Mouse (Mus musculus): ENCODE results near the gene Sirt1. TPM values are rescaled to one million over a fixed set of nuclear protein-coding genes. Genes with fewer than 3 reads are reported as not detected.
"Not testable (repeated sequence)": the region's sequence is repeated elsewhere in the genome, so short reads cannot be mapped to it uniquely, and the experiment has no call there.

Gene Sirt1
- polyA plus RNA-seq, 1 experiment from 2014 or later: 9.3 TPM

GRCm38 (mm10) chr10:63422736-63422992, 41.2 kb upstream of the Sirt1 start:
- Histone ChIP-seq H3K27ac (ENCODE audit: low read depth, low read length) (no peak overlapping the region), H3K27me3 (ENCODE audit: control insufficient read depth, insufficient read depth, low read length) (no peaks in the 10 kb centered on the region), H3K4me1 (replicated peaks; ENCODE audit: control insufficient read depth, insufficient read depth, low read length) (no peaks in the 10 kb centered on the region), H3K9me3 (ENCODE audit: control insufficient read depth, low read length) (no peaks in the 10 kb centered on the region), H3K4me3 (ENCODE audit: low read depth, low read length) (no peak overlapping the region), H3K36me3 (ENCODE audit: control insufficient read depth, insufficient read depth, low read length) (no peaks in the 10 kb centered on the region), H3K9ac (ENCODE audit: low read length) (no peak overlapping the region), H3K4me2 (ENCODE audit: low read depth, low read length, severe bottlenecking) (no peak overlapping the region)
- DNase-seq (ENCODE audit: low spot score): no peak
- no peak for ATAC-seq (replicated peaks; ENCODE audit: low FRiP score)
- 88% methylated on average over 5 of the region's 5 CpGs for WGBS

- WGBS: 92% methylated on average over 18 of the region's 18 CpGs
- no peak within 1 kb of the TSS for H3K4me3 ChIP-seq (ENCODE audit: low read depth, low read length)
Measured at GRCm38 (mm10) chr10:63421739-63422735, 40.5 kb upstream of the Sirt1 start, which contains the start of gene Gm7075. Gene Gm7075, minus strand, starts transcription at chr10:63421789.

GRCm38 (mm10) chr10:63417061-63417460, 35.6 kb upstream of the Sirt1 start:
- Histone ChIP-seq H3K4me2 (ENCODE audit: low read depth, low read length, severe bottlenecking) (no peak overlapping the region), H3K4me1 (replicated peaks; ENCODE audit: control insufficient read depth, insufficient read depth, low read length) (no peaks in the 10 kb centered on the region), H3K4me3 (ENCODE audit: low read depth, low read length) (no peak overlapping the region), H3K9ac (ENCODE audit: low read length) (no peak overlapping the region), H3K9me3 (ENCODE audit: control insufficient read depth, low read length) (no peaks in the 10 kb centered on the region), H3K36me3 (ENCODE audit: control insufficient read depth, insufficient read depth, low read length) (no peaks in the 10 kb centered on the region), H3K27ac (ENCODE audit: low read depth, low read length) (no peak overlapping the region), H3K27me3 (ENCODE audit: control insufficient read depth, insufficient read depth, low read length) (no peaks in the 10 kb centered on the region)
- DNase-seq (ENCODE audit: low spot score) (no peak), ATAC-seq (replicated peaks; ENCODE audit: low FRiP score) (no peak)
- 72% methylated on average over 5 of the region's 5 CpGs for WGBS

More at GRCm38 (mm10) chr10:63421739-63422735, 40.5 kb upstream of the Sirt1 start, which contains the start of gene Gm7075:
- ATAC-seq (replicated peaks; ENCODE audit: low FRiP score): no peak; the same call in 1 of the 2 replicates
- no peaks in the 10 kb centered on the region for H3K4me1 ChIP-seq (replicated peaks; ENCODE audit: control insufficient read depth, insufficient read depth, low read length)
- no peaks in the 10 kb centered on the region for H3K27me3 ChIP-seq (ENCODE audit: control insufficient read depth, insufficient read depth, low read length)
- H3K36me3 ChIP-seq (ENCODE audit: control insufficient read depth, insufficient read depth, low read length): no peaks in the 10 kb centered on the region
- H3K9ac ChIP-seq (ENCODE audit: low read length): no peak within 1 kb of the TSS
- H3K9me3 ChIP-seq (ENCODE audit: control insufficient read depth, low read length): no peaks in the 10 kb centered on the region
- DNase-seq (ENCODE audit: low spot score): peak; percentile 76
- no peak within 1 kb of the TSS for H3K27ac ChIP-seq (ENCODE audit: low read depth, low read length)
- H3K4me2 ChIP-seq (ENCODE audit: low read depth, low read length, severe bottlenecking): no peak within 1 kb of the TSS

- no peak for ATAC-seq (replicated peaks; ENCODE audit: low FRiP score)
- no peak for DNase-seq (ENCODE audit: low spot score)
- Histone ChIP-seq H3K27me3 (ENCODE audit: control insufficient read depth, insufficient read depth, low read length) (no peaks in the 10 kb centered on the region), H3K4me3 (ENCODE audit: low read depth, low read length) (no peak overlapping the region), H3K36me3 (ENCODE audit: control insufficient read depth, insufficient read depth, low read length) (no peaks in the 10 kb centered on the region), H3K4me1 (replicated peaks; ENCODE audit: control insufficient read depth, insufficient read depth, low read length) (no peaks in the 10 kb centered on the region), H3K9ac (ENCODE audit: low read length) (no peak overlapping the region), H3K4me2 (ENCODE audit: low read depth, low read length, severe bottlenecking) (no peak overlapping the region), H3K27ac (ENCODE audit: low read depth, low read length) (no peak overlapping the region), H3K9me3 (ENCODE audit: control insufficient read depth, low read length) (no peaks in the 10 kb centered on the region)
- 68% methylated on average over 7 of the region's 7 CpGs for WGBS
Measured at GRCm38 (mm10) chr10:63415850-63416249, 34.3 kb upstream of the Sirt1 start.

GRCm38 (mm10) chr10:63415287-63415686, 33.8 kb upstream of the Sirt1 start:
- Histone ChIP-seq H3K9me3 (ENCODE audit: control insufficient read depth, low read length) (no peaks in the 10 kb centered on the region), H3K4me2 (ENCODE audit: low read depth, low read length, severe bottlenecking) (no peak overlapping the region), H3K4me1 (replicated peaks; ENCODE audit: control insufficient read depth, insufficient read depth, low read length) (no peaks in the 10 kb centered on the region), H3K27me3 (ENCODE audit: control insufficient read depth, insufficient read depth, low read length) (no peaks in the 10 kb centered on the region), H3K27ac (ENCODE audit: low read depth, low read length) (no peak overlapping the region), H3K36me3 (ENCODE audit: control insufficient read depth, insufficient read depth, low read length) (no peaks in the 10 kb centered on the region), H3K9ac (ENCODE audit: low read length) (no peak overlapping the region), H3K4me3 (ENCODE audit: low read depth, low read length) (no peak overlapping the region)
- WGBS: 90% methylated on average over 7 of the region's 7 CpGs
- ATAC-seq (replicated peaks; ENCODE audit: low FRiP score): no peak
- DNase-seq (ENCODE audit: low spot score): no peak

GRCm38 (mm10) chr10:63412756-63413155, 31.3 kb upstream of the Sirt1 start:
- Histone ChIP-seq H3K27me3 (ENCODE audit: control insufficient read depth, insufficient read depth, low read length) (no peaks in the 10 kb centered on the region), H3K9me3 (ENCODE audit: control insufficient read depth, low read length) (no peaks in the 10 kb centered on the region), H3K36me3 (ENCODE audit: control insufficient read depth, insufficient read depth, low read length) (no peaks in the 10 kb centered on the region), H3K4me3 (ENCODE audit: low read depth, low read length) (no peak overlapping the region), H3K27ac (ENCODE audit: low read depth, low read length) (no peak overlapping the region), H3K9ac (ENCODE audit: low read length) (no peak overlapping the region), H3K4me2 (ENCODE audit: low read depth, low read length, severe bottlenecking) (no peak overlapping the region), H3K4me1 (replicated peaks; ENCODE audit: control insufficient read depth, insufficient read depth, low read length) (no peaks in the 10 kb centered on the region)
- no peak for DNase-seq (ENCODE audit: low spot score)
- no peak for ATAC-seq (replicated peaks; ENCODE audit: low FRiP score)
- 91% methylated on average over 17 of the region's 17 CpGs for WGBS

GRCm38 (mm10) chr10:63411674-63412073, 30.2 kb upstream of the Sirt1 start:
- H3K4me3 ChIP-seq (ENCODE audit: low read depth, low read length); H3K4me1 ChIP-seq (replicated peaks; ENCODE audit: control insufficient read depth, insufficient read depth, low read length); H3K9me3 ChIP-seq (ENCODE audit: control insufficient read depth, low read length); H3K36me3 ChIP-seq (ENCODE audit: control insufficient read depth, insufficient read depth, low read length); DNase-seq (ENCODE audit: low spot score); H3K9ac ChIP-seq (ENCODE audit: low read length); H3K27ac ChIP-seq (ENCODE audit: low read depth, low read length); H3K27me3 ChIP-seq (ENCODE audit: control insufficient read depth, insufficient read depth, low read length); ATAC-seq (replicated peaks; ENCODE audit: low FRiP score); H3K4me2 ChIP-seq (ENCODE audit: low read depth, low read length, severe bottlenecking): not testable (repeated sequence)
- WGBS: 97% methylated on average over 6 of the region's 7 CpGs

- Histone ChIP-seq H3K9me3 (ENCODE audit: control insufficient read depth, low read length) (no peaks in the 10 kb centered on the region), H3K27me3 (ENCODE audit: control insufficient read depth, insufficient read depth, low read length) (no peaks in the 10 kb centered on the region), H3K4me3 (ENCODE audit: low read depth, low read length) (no peak overlapping the region), H3K4me1 (replicated peaks; ENCODE audit: control insufficient read depth, insufficient read depth, low read length) (no peaks in the 10 kb centered on the region), H3K9ac (ENCODE audit: low read length) (no peak overlapping the region), H3K27ac (ENCODE audit: low read depth, low read length) (no peak overlapping the region), H3K36me3 (ENCODE audit: control insufficient read depth, insufficient read depth, low read length) (no peaks in the 10 kb centered on the region), H3K4me2 (ENCODE audit: low read depth, low read length, severe bottlenecking) (no peak overlapping the region)
- no peak for DNase-seq (ENCODE audit: low spot score)
- ATAC-seq (replicated peaks; ENCODE audit: low FRiP score): 0 out of 2 replicates have a peak, but pooled peaks have one; percentile 46
- 65% methylated on average over 16 of the region's 16 CpGs for WGBS
Measured at GRCm38 (mm10) chr10:63410162-63410956, 28.9 kb upstream of the Sirt1 start.
